Comparison of ENCODE assay signal across 11 mouse cellular contexts in genomic region chr2:128190196-128190595, GRCm38 (mm10).
DNase-seq lines count a peak whose midpoint lies in the region; ATAC-seq and TF ChIP-seq lines count a peak whose summit lies in the region.
"Had no signal": no experiment of that assay in that cellular context is flagged by ENCODE, and none has a peak within 500 bp of the region (broad histone marks: within the 10 kb centered on the region; RNA-seq: fewer than 3 reads in every experiment).

No protein-coding gene starts in this region.

- no peak overlapping the region for H3K4me2 ChIP-seq in heart, embryonic 13.5 days
- peak overlapping the region; percentile 11; the same call in 1 of the 2 replicates for H3K4me2 ChIP-seq in limb, embryonic 14.5 days (replicated peaks; ENCODE audit: low read depth, low read length, severe bottlenecking)

- peak overlapping the region; percentile 37; the same call in 1 of the 2 replicates for H3K27ac ChIP-seq in heart, embryonic 13.5 days (replicated peaks)
- peak overlapping the region; percentile 56 for H3K27ac ChIP-seq in limb, embryonic 14.5 days (replicated peaks; ENCODE audit: low read depth, low read length)
- H3K27ac ChIP-seq: embryonic facial prominence, embryonic 13.5 days; hindbrain, postnatal 0 days had no signal

- H3K4me1 ChIP-seq in heart, embryonic 13.5 days: peaks cover 50% of the 10 kb centered on the region
- H3K4me1 ChIP-seq in limb, embryonic 14.5 days (ENCODE audit: control insufficient read depth, insufficient read depth, low read length): peaks cover 14% of the 10 kb centered on the region

- no peak for DNase-seq in heart, adult 18-20 months
- DNase-seq in thymus, postnatal 4 days: peak; percentile 24
- no peak for DNase-seq in thymus, postnatal 25 days
- no peak for DNase-seq in limb, embryonic 14.5 days (ENCODE audit: low spot score)
- peak; percentile 53 for DNase-seq in splenic B cell, adult 2 months (ENCODE audit: low read depth, low spot score)
- DNase-seq in testis, postnatal 14 days (ENCODE audit: low spot score): no peak
- DNase-seq in left cerebral cortex, adult 8-10 months (ENCODE audit: low spot score in 2 of 2): no peak

- no peak for TF ChIP-seq POLR2A in limb, embryonic 14.5 days (IDR thresholded peaks at IDR 0.05; ENCODE audit: borderline replicate concordance, extremely low read depth, insufficient read depth, insufficient read length)

- H3K9me3 ChIP-seq in heart, embryonic 13.5 days: no peaks in the 10 kb centered on the region
- no peaks in the 10 kb centered on the region for H3K9me3 ChIP-seq in limb, embryonic 14.5 days (ENCODE audit: control insufficient read depth, low read length)
- H3K9me3 ChIP-seq: embryonic facial prominence, embryonic 13.5 days had no signal

- ATAC-seq in heart, embryonic 13.5 days (ENCODE audit: extremely low read depth, insufficient number of reproducible peaks, low FRiP score, low TSS enrichment): no peak
- no peak for ATAC-seq in limb, embryonic 14.5 days (ENCODE audit: low FRiP score, low read depth)
- ATAC-seq: forebrain, embryonic 16.5 days; hindbrain, postnatal 0 days had no signal

- H3K36me3 ChIP-seq in heart, embryonic 13.5 days: no peaks in the 10 kb centered on the region
- no peaks in the 10 kb centered on the region for H3K36me3 ChIP-seq in limb, embryonic 14.5 days (ENCODE audit: control insufficient read depth, insufficient read depth, low read length)
- H3K36me3 ChIP-seq in splenic B cell, adult 2 months (ENCODE audit: control insufficient read depth, insufficient read depth, low read length, poor library complexity, severe bottlenecking): no peaks in the 10 kb centered on the region
- H3K36me3 ChIP-seq: embryonic facial prominence, embryonic 13.5 days had no signal

- no peak overlapping the region for H3K4me3 ChIP-seq in heart, embryonic 13.5 days
- H3K4me3 ChIP-seq in limb, embryonic 14.5 days (replicated peaks; ENCODE audit: low read length): no peak overlapping the region
- H3K4me3 ChIP-seq: embryonic facial prominence, embryonic 13.5 days had no signal

- no peak overlapping the region for H3K9ac ChIP-seq in heart, embryonic 13.5 days
- H3K9ac ChIP-seq in limb, embryonic 14.5 days (ENCODE audit: low read depth, low read length, severe bottlenecking): no peak overlapping the region
- H3K9ac ChIP-seq: embryonic facial prominence, embryonic 13.5 days had no signal

- 60% methylated on average over 5 of the region's 5 CpGs for WGBS in heart, embryonic 13.5 days
- 69% methylated on average over 5 of the region's 5 CpGs for whole genome bisulfite sequencing in limb, embryonic 14.5 days

- 0 out of 2 replicates have a peak, but pooled peaks cover 4% of the 10 kb centered on the region for H3K27me3 ChIP-seq in heart, embryonic 13.5 days (replicated peaks)
- no peaks in the 10 kb centered on the region for H3K27me3 ChIP-seq in limb, embryonic 14.5 days (ENCODE audit: control insufficient read depth, insufficient read depth, low read length)
- H3K27me3 ChIP-seq in splenic B cell, adult 2 months (ENCODE audit: control insufficient read depth, insufficient read depth, low read length, poor library complexity, severe bottlenecking): no peaks in the 10 kb centered on the region
- H3K27me3 ChIP-seq: embryonic facial prominence, embryonic 13.5 days had no signal

Comparison
In these comparisons a context has a peak if more than half of its experiments do, and no peak if none do; other contexts are left out.
1. DNase-seq: peak in thymus, postnatal 4 days (single experiment) and splenic B cell, adult 2 months (single experiment); none in heart, adult 18-20 months (0 of 2), thymus, postnatal 25 days (single experiment), limb, embryonic 14.5 days (single experiment), testis, postnatal 14 days (single experiment) and left cerebral cortex, adult 8-10 months (0 of 2).